Mouse (Mus musculus) hindbrain, embryonic 11.5 days (tissue): ENCODE measurements around the gene Wnk3. TPM values are rescaled to one million over a fixed set of nuclear protein-coding genes. Genes with fewer than 3 reads are reported as not detected.
"Not testable (repeated sequence)": the region's sequence is repeated elsewhere in the genome, so short reads cannot be mapped to it uniquely, and the experiment has no call there.

Source experiments
- ATAC-seq: fragments of 200-750 bp; cut with Nextera tagmentation; 2 replicates; pipeline ENCODE4 v1.8.0; 2017; ENCODE audit warnings: mild to moderate bottlenecking, moderate TSS enrichment, moderate library complexity; ENCODE audit not compliant: low FRiP score
- DNase-seq: peaks from one replicate; pipeline ENCODE4 v3.0.0-alpha.2; 2015; ENCODE audit warnings: low spot score
- H3K27ac ChIP-seq: fragments of 300-500 bp; sonication (generic); 2 replicates; pipeline ENCODE4 v1.5.1; 2014; ENCODE audit warnings: mild to moderate bottlenecking, low read depth, low read length
- H3K27me3 ChIP-seq: fragments of 300-500 bp; sonication (generic); 2 replicates; pipeline ENCODE4 v1.6.1; 2014; ENCODE audit warnings: mild to moderate bottlenecking, low read length, moderate library complexity, mixed read lengths; ENCODE audit not compliant: control insufficient read depth, insufficient read depth
- H3K36me3 ChIP-seq: fragments of 300-500 bp; sonication (generic); 2 replicates; pipeline ENCODE4 v1.6.1; 2014; ENCODE audit warnings: mild to moderate bottlenecking, low read length, moderate library complexity, mixed read lengths; ENCODE audit not compliant: control insufficient read depth, insufficient read depth
- H3K4me1 ChIP-seq: fragments of 300-500 bp; sonication (generic); replicated peaks from 2 replicates; pipeline ENCODE4 v1.6.1; 2014; ENCODE audit warnings: low read length, mixed read lengths; ENCODE audit not compliant: control insufficient read depth, insufficient read depth
- H3K4me2 ChIP-seq: fragments of 300-500 bp; sonication (generic); replicated peaks from 2 replicates; pipeline ENCODE4 v1.6.1; 2014; ENCODE audit warnings: mild to moderate bottlenecking, low read depth, low read length
- H3K4me3 ChIP-seq: fragments of 300-500 bp; sonication (generic); 2 replicates; pipeline ENCODE4 v1.5.1; 2014; ENCODE audit warnings: low read depth, low read length
- H3K9ac ChIP-seq: fragments of 300-500 bp; sonication (generic); 2 replicates; pipeline ENCODE4 v1.6.1; 2014; ENCODE audit warnings: low read depth, low read length
- H3K9me3 ChIP-seq: fragments of 300-500 bp; sonication (generic); 2 replicates; pipeline ENCODE4 v1.6.1; 2016; ENCODE audit warnings: low read length; ENCODE audit not compliant: control insufficient read depth
- WGBS: fragments of 180-500 bp; shearing (Covaris S2); extraction: QIAGEN DNeasy Blood & Tissue Kit; methylation state at CpG from one replicate; pipeline ENCODE4 v1.1.7; 2014; 5-methylcytosine and 5-hydroxymethylcytosine counted together
- polyA plus RNA-seq: library from polyadenylated mRNA; unstranded; fragments of >200 nt; fragmentation: Nextera tagmentation; extraction: Ambion mirVana; gene quantifications from 2 replicates; pipeline ENCODE4 v1.2.1, GENCODE M21; 2014

Wnk3 gene
- polyA plus RNA-seq, result 11.6 and 20.5 TPM in 2 replicates

DNA sequence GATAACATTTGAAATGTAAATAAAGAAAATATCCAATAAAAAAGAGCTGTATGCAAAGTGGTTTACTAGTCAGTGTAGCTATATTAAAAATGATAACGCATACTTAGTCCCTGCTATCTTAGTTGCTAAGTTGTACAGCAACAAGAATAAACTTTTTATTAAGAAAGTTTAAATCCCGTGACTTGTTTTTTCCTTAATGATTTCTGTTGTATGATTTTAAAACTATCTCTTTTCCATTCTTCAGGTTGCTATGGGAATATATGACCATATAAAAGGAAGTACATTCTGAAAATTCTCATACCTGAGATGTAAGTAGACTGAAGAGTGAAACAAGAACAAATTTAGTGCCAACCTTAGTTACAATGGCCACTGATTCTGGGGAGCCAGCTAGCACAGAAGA lies at the start of gene Wnk3:
Gene Wnk3, plus strand, starts transcription at position 301 of the 400 bp plus-strand sequence.
- WGBS, result 94% methylated on average over 2 of the region's 2 CpGs
- Histone ChIP-seq H3K9ac (no peak within 1 kb of the TSS), H3K4me3 (no peak within 1 kb of the TSS), H3K4me2 (no peak within 1 kb of the TSS), H3K9me3 (no peaks in the 10 kb centered on the region), H3K27ac (no peak within 1 kb of the TSS), H3K27me3 (no peaks in the 10 kb centered on the region), H3K36me3 (no peaks in the 10 kb centered on the region), H3K4me1 (no peaks in the 10 kb centered on the region)
- ATAC-seq (no peak), DNase-seq (no peak)

DNA sequence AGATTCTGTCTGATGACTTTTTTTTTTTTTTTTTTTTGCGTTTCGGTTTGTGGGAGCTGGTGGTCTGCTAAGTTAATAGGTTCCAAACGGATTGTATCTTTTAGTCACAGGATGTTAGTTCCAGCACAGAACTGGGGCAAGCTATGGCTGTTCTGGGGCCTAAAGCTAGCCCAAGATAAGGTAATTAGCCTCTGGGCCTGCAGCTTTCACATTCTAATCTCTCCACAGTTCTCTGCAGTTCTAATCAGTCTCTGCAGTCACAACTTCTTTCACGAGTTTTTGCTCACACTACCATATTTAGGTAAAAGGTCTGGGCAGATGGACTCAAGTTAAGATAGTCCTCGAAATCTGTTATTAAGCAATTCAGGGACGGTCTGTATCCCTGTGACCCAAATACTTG lies 39.5 kb upstream of the Wnk3 start:
- Histone ChIP-seq H3K4me3 (no peak overlapping the region), H3K27ac (no peak overlapping the region), H3K4me1 (no peaks in the 10 kb centered on the region), H3K9me3 (no peaks in the 10 kb centered on the region), H3K27me3 (no peaks in the 10 kb centered on the region), H3K36me3 (no peaks in the 10 kb centered on the region), H3K9ac (no peak overlapping the region), H3K4me2 (no peak overlapping the region)
- ATAC-seq (no peak), DNase-seq (no peak)
- WGBS, result 79% methylated on average over 6 of the region's 6 CpGs

DNA sequence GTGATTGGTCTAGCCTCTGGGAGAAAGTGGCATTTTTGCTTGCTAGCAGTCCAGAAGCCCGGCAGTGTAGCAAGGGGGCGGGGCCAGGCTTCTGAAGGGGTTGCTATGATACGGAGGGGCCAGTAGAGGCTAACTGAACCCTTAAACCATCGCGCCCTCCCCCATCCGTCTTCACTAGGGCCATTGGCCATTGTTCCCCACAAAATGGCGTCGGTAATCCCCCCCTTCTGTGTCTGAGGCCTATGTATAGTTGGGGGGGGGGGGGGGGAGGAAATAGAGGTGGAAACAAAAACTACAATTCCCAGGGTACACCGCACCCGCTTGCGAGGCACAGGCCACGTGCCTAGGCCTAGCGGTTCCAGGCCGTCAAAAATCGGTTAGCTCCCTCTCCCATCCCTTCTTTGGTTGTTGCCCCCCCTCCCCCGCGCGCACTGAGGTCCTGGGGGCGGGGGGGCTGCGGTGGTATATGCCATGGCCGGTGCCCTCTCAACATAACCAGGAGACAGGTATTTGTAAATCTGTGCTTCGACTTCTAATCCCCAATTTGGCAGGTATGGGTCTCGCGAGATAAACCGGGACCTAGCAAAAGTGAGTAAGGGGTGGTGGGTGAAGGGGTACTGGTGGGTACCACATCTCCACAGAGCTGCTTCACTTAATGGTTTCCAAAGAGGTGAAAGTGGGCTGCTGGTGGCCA lies 29.3 kb upstream of the Wnk3 start:
- Histone ChIP-seq H3K27me3 (no peaks in the 10 kb centered on the region), H3K4me2 (peak overlapping the region; percentile 52), H3K27ac (peak overlapping the region; percentile 73), H3K9ac (peak overlapping the region; percentile 45; the same call in 1 of the 2 replicates), H3K4me3 (peak overlapping the region; percentile 41), H3K9me3 (no peaks in the 10 kb centered on the region), H3K4me1 (no peaks in the 10 kb centered on the region), H3K36me3 (no peaks in the 10 kb centered on the region)
- 15% methylated on average over 21 of the region's 25 CpGs for WGBS
- DNase-seq (peak; percentile 82), ATAC-seq (peak; percentile 82)

DNA sequence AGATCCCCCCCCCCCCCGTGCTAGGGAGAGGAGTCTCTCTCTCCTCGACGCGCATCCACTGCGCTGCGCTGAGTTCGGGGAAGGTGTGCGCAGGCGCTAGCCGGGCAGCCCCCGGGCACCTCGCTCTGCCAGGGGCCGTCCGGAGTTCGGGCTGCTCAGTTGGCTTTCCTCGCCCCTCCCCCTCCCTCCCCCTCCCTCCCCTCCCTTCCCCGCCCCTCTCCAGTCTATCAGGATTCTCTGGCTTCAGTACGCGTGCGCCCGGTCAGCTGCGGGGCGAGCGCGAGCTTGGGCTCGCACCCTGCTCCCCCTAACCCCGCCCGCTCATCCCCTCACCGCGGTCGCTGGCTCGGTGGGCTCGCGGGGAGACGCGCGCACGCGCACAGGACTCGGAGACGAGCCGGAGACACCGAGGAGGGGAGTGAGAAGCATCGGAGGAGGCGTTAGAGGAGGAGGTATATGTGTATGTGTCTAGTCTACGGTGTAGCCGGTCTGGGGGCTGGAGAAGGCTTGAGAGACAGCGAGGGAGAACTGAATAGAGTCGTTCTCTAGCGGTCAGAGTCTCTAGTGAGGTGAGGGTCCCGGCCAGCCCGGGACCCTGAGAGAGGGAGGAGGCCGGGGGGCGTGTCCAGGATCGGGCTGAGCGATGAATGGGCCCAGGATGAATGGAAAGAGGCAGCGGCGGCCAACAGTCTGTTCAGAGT lies 28.5 kb upstream of the Wnk3 start:
- peak; percentile 94 for ATAC-seq
- DNase-seq, result peak; percentile 88
- H3K27me3 ChIP-seq, result no peaks in the 10 kb centered on the region
- 22% methylated on average over 34 of the region's 58 CpGs for WGBS
- H3K4me2 ChIP-seq, result peak overlapping the region; percentile 52
- H3K9me3 ChIP-seq, result no peaks in the 10 kb centered on the region
- H3K36me3 ChIP-seq, result no peaks in the 10 kb centered on the region
- peak overlapping the region; percentile 45; the same call in 1 of the 2 replicates for H3K9ac ChIP-seq
- no peaks in the 10 kb centered on the region for H3K4me1 ChIP-seq
- H3K4me3 ChIP-seq, result peak overlapping the region; percentile 41
- H3K27ac ChIP-seq, result peak overlapping the region; percentile 83

DNA sequence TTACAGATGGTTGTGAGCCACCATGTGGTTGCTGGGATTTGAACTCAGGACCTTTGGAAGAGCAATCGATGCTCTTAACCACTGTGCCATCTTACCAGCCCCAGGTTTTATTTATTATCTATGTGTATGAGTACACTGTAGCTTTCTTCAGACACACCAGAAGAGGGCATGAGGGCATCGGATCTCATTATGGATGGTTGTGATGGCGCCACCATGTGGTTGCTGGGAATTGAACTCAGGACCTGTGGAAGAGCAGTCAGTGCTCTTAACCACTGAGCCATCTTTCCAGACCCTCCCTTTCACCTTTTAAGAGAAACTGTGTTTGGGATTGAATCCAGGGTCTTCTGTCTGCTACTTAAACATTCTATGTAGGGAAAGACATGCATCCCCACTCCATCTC lies 24.7 kb upstream of the Wnk3 start:
- not testable (repeated sequence) for DNase-seq, H3K27ac ChIP-seq, H3K4me1 ChIP-seq, H3K9me3 ChIP-seq, H3K4me3 ChIP-seq, H3K4me2 ChIP-seq, ATAC-seq, H3K9ac ChIP-seq, H3K36me3 ChIP-seq, H3K27me3 ChIP-seq
- WGBS, result 59% methylated on average over 3 of the region's 3 CpGs

DNA sequence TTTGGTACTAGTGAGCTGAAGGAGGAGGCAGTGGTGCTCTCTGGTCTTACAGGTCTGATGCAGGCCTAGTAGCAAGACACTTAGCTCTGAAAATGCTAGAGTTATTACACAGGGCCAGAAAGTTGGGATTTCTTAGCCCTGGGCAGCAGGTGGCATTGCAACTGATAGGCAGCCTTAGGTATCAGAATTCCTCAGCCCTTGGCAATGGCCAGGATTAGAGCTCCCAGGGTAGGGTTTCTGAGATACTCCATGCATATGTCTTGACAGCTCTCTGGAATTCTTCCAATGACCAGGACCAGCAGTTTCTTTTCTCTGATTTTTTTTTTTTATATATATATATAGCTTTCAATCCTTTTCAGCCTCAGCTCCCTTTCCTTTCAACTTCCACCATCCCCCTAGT lies 100.5 kb downstream of the Wnk3 start:
- no peaks in the 10 kb centered on the region for H3K4me1 ChIP-seq
- no peak overlapping the region for H3K4me3 ChIP-seq
- H3K9me3 ChIP-seq, result no peaks in the 10 kb centered on the region
- DNase-seq (no peak), ATAC-seq (no peak)
- no peak overlapping the region for H3K9ac ChIP-seq
- no peak overlapping the region for H3K27ac ChIP-seq
- H3K4me2 ChIP-seq, result no peak overlapping the region
- no peaks in the 10 kb centered on the region for H3K36me3 ChIP-seq
- no peaks in the 10 kb centered on the region for H3K27me3 ChIP-seq

DNA sequence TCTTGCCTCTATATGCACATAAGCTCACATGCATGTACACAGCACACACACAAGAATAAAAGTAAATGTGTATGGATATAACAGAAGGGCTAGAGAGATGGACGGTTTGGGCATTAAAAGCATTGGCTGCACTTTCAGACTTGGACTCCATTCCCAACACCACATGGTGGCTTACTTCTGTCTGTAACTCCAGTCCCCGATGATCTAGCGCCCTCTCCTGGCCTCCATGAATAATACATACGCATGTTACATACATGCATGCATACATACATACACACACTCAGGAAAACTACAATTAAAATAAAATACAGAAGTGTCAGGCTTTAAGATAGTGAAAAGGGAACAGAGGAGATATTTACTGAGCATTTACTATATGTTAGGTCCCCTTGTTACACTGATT lies 115.9 kb downstream of the Wnk3 start:
- Histone ChIP-seq H3K4me2 (no peak overlapping the region), H3K4me1 (no peaks in the 10 kb centered on the region), H3K27me3 (no peaks in the 10 kb centered on the region), H3K27ac (no peak overlapping the region), H3K4me3 (no peak overlapping the region), H3K9me3 (no peaks in the 10 kb centered on the region), H3K9ac (no peak overlapping the region), H3K36me3 (no peaks in the 10 kb centered on the region)
- DNase-seq (peak; percentile 1), ATAC-seq (no peak)
- 69% methylated on average over 4 of the region's 4 CpGs for WGBS

DNA sequence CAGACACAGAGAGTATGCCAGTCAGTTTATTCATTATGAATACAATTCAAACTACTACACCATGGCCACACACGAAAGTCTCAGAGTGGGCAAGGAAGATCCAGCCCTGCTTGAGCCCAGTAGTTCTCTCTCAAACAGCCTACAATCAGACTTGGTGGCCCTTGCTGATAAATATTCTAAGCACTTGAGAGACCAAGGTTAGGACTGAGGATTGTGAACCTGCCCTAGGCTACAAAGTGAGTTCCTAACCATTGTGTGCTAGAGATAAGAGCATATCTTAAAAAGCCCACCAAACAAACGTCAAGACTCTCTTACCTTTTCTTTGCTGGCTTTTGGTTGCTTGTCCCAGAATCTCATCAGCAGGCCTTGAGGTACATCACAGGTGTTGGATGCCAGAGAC lies 135.7 kb downstream of the Wnk3 start:
- no peak overlapping the region for H3K9ac ChIP-seq
- H3K4me1 ChIP-seq, result no peaks in the 10 kb centered on the region
- WGBS, result 93% methylated on average over 2 of the region's 2 CpGs
- H3K9me3 ChIP-seq, result no peaks in the 10 kb centered on the region
- no peak overlapping the region for H3K4me3 ChIP-seq
- H3K27ac ChIP-seq, result no peak overlapping the region
- no peak overlapping the region for H3K4me2 ChIP-seq
- no peaks in the 10 kb centered on the region for H3K36me3 ChIP-seq
- H3K27me3 ChIP-seq, result no peaks in the 10 kb centered on the region
- DNase-seq (no peak), ATAC-seq (no peak)

DNA sequence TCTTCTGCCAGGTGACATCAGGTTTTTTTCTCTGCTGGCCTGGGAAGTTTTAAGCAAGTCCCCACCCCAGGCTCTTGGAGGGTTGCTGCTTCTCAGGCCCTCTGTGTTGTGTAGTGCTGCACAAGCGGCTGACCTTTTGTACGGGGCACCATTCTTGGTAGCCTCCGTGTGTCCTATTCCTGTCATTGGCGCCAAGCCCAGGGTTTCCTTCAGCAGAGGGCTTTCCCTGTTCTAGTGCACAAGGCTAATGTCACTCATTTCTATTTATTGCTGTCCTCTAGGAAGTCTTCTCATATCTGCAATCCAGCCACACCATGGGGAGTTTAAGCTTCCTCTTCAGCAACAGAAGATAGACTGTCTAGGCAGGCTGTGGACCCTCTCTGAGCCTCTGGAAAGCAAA lies 139.9 kb downstream of the Wnk3 start:
- no peak for ATAC-seq
- DNase-seq, result no peak
- H3K27me3 ChIP-seq, result peaks cover 2% of the 10 kb centered on the region; the same call in 1 of the 2 replicates
- H3K9ac ChIP-seq, result no peak overlapping the region
- H3K4me2 ChIP-seq, result no peak overlapping the region
- no peaks in the 10 kb centered on the region for H3K4me1 ChIP-seq
- H3K4me3 ChIP-seq, result no peak overlapping the region
- no peaks in the 10 kb centered on the region for H3K9me3 ChIP-seq
- no peak overlapping the region for H3K27ac ChIP-seq
- 75% methylated on average over 4 of the region's 4 CpGs for WGBS
- H3K36me3 ChIP-seq, result no peaks in the 10 kb centered on the region
